Mouse (Mus musculus) urinary bladder, postnatal 36 days (tissue): Measurements from ENCODE around the gene Cd244a.

ENCODE experiments used
- DNase-seq, 2 experiments: peaks; one replicate each; pipeline ENCODE4 v3.0.0; 2022; ENCODE audit warnings: low spot score in 2 of 2, mixed read lengths in 1 of 2

Gene Cd244a

GRCm38 (mm10) chr1:171558898-171559297 lies at the start of gene Cd244a:
Gene Cd244a, plus strand, starts transcription at chr1:171559193.
- no peak for DNase-seq

GRCm38 (mm10) chr1:171513234-171513633 lies 45.8 kb upstream of the Cd244a start:
- no peak for DNase-seq

- DNase-seq, result no peak
Measured at GRCm38 (mm10) chr1:171513760-171514159, 45.2 kb upstream of the Cd244a start.

- DNase-seq, result no peak
Measured at GRCm38 (mm10) chr1:171515039-171515438, 44.0 kb upstream of the Cd244a start.

- no peak for DNase-seq
Measured at GRCm38 (mm10) chr1:171515557-171515956, 43.4 kb upstream of the Cd244a start.

- no peak for DNase-seq
Measured at GRCm38 (mm10) chr1:171531367-171531766, 27.6 kb upstream of the Cd244a start.

GRCm38 (mm10) chr1:171532830-171533229 lies 26.2 kb upstream of the Cd244a start:
- no peak for DNase-seq

GRCm38 (mm10) chr1:171534557-171534956 lies 24.4 kb upstream of the Cd244a start:
- no peak for DNase-seq

- no peak for DNase-seq
Measured at GRCm38 (mm10) chr1:171535194-171535593, 23.8 kb upstream of the Cd244a start, which contains the start of gene Itln1. Gene Itln1, minus strand, starts transcription at chr1:171535294.

GRCm38 (mm10) chr1:171540694-171541093 lies 18.3 kb upstream of the Cd244a start:
- no peak for DNase-seq

- DNase-seq, result no peak
Measured at GRCm38 (mm10) chr1:171551326-171551725, 7.7 kb upstream of the Cd244a start.

- no peak for DNase-seq
Measured at GRCm38 (mm10) chr1:171552230-171552629, 6.8 kb upstream of the Cd244a start.

GRCm38 (mm10) chr1:171553359-171554341 lies 5.3 kb upstream of the Cd244a start:
- no peak for DNase-seq

GRCm38 (mm10) chr1:171556366-171556765 lies 2.6 kb upstream of the Cd244a start:
- no peak for DNase-seq

GRCm38 (mm10) chr1:171558407-171558806 lies 586 bp upstream of the Cd244a start:
- DNase-seq, result no peak

- DNase-seq, result no peak
Measured at GRCm38 (mm10) chr1:171560262-171560661, 1.3 kb downstream of the Cd244a start.

GRCm38 (mm10) chr1:171561200-171561599 lies 2.2 kb downstream of the Cd244a start:
- no peak for DNase-seq

- no peak for DNase-seq
Measured at GRCm38 (mm10) chr1:171561639-171562225, 2.7 kb downstream of the Cd244a start.

GRCm38 (mm10) chr1:171563042-171563441 lies 4.0 kb downstream of the Cd244a start:
- no peak for DNase-seq

GRCm38 (mm10) chr1:171564247-171564646 lies 5.3 kb downstream of the Cd244a start:
- DNase-seq, result no peak

GRCm38 (mm10) chr1:171565888-171566287 lies 6.9 kb downstream of the Cd244a start:
- DNase-seq, result no peak

GRCm38 (mm10) chr1:171566777-171567176 lies 7.8 kb downstream of the Cd244a start:
- peak; percentile 39 to 43 for DNase-seq

GRCm38 (mm10) chr1:171568436-171568835 lies 9.4 kb downstream of the Cd244a start:
- DNase-seq, result no peak
